Mouse (Mus musculus): ENCODE data around the gene Map3k11.

Map3k11 gene

GRCm38 (mm10) chr19:5734325-5734724, 45.8 kb downstream of the Map3k11 start:
- no peak for DNase-seq (ENCODE audit: low spot score)

GRCm38 (mm10) chr19:5739446-5739845, 50.9 kb downstream of the Map3k11 start:
- DNase-seq (ENCODE audit: low spot score): peak; percentile 63

- peak; percentile 91 for DNase-seq (ENCODE audit: low spot score)
These were observed 52.1 kb downstream of the Map3k11 start, which contains the start of gene Ltbp3 for GRCm38 (mm10) chr19:5740320-5741317. Gene Ltbp3 (plus strand): TSS chr19:5740904.

GRCm38 (mm10) chr19:5741641-5742240, 53.2 kb downstream of the Map3k11 start:
- peak; percentile 95 for DNase-seq (ENCODE audit: low spot score)

GRCm38 (mm10) chr19:5742241-5742641, 53.7 kb downstream of the Map3k11 start:
- no peak for DNase-seq (ENCODE audit: low spot score)

GRCm38 (mm10) chr19:5743576-5743975, 55.0 kb downstream of the Map3k11 start:
- peak; percentile 66 for DNase-seq (ENCODE audit: low spot score)

- DNase-seq (ENCODE audit: low spot score): no peak
These were observed 57.5 kb downstream of the Map3k11 start for GRCm38 (mm10) chr19:5745756-5746710.

- DNase-seq (ENCODE audit: low spot score): no peak
These were observed 58.4 kb downstream of the Map3k11 start for GRCm38 (mm10) chr19:5746907-5747363.

- peak; percentile 65 for DNase-seq (ENCODE audit: low spot score)
These were observed 60.9 kb downstream of the Map3k11 start for GRCm38 (mm10) chr19:5749476-5749875.

- no peak for DNase-seq (ENCODE audit: low spot score)
These were observed 62.4 kb downstream of the Map3k11 start for GRCm38 (mm10) chr19:5750951-5751350.

- no peak for DNase-seq (ENCODE audit: low spot score)
These were observed 63.2 kb downstream of the Map3k11 start for GRCm38 (mm10) chr19:5751742-5752141.

Measured in adipocyte (in vitro differentiated cells).